Mouse (Mus musculus): ENCODE results near the gene Kbtbd6.
"Not testable (repeated sequence)": the region's sequence is repeated elsewhere in the genome, so short reads cannot be mapped to it uniquely, and the experiment has no call there.

Kbtbd6 gene

GRCm38 (mm10) chr14:79434068-79434467 lies 17.6 kb upstream of the Kbtbd6 start:
- no peak for TF ChIP-seq CTCF (conservative IDR thresholded peaks at IDR 0.05; ENCODE audit: low read length)
- Histone ChIP-seq H3K4me1 (replicated peaks; ENCODE audit: low read depth, low read length) (no peaks in the 10 kb centered on the region), H3K4me3 (replicated peaks; ENCODE audit: low read length) (no peak overlapping the region), H3K27me3 (ENCODE audit: insufficient read depth, low read length) (no peaks in the 10 kb centered on the region), H3K36me3 (ENCODE audit: insufficient read depth, low read length) (no peaks in the 10 kb centered on the region), H3K9me3 (ENCODE audit: low read length) (peaks cover 13% of the 10 kb centered on the region)

- Histone ChIP-seq H3K9me3 (ENCODE audit: low read length) (peaks cover 19% of the 10 kb centered on the region), H3K4me1 (replicated peaks; ENCODE audit: low read depth, low read length) (no peaks in the 10 kb centered on the region), H3K27me3 (ENCODE audit: insufficient read depth, low read length) (0 out of 2 replicates have a peak, but pooled peaks cover 6% of the 10 kb centered on the region), H3K4me3 (replicated peaks; ENCODE audit: low read length) (no peak overlapping the region), H3K36me3 (ENCODE audit: insufficient read depth, low read length) (no peaks in the 10 kb centered on the region)
- TF ChIP-seq NANOG (IDR thresholded peaks at IDR 0.05; ENCODE audit: borderline replicate concordance, low read length) (no peak), POU5F1 (IDR thresholded peaks at IDR 0.05; ENCODE audit: borderline replicate concordance, low read length) (no peak), CTCF (conservative IDR thresholded peaks at IDR 0.05; ENCODE audit: low read length) (no peak)
Observed at GRCm38 (mm10) chr14:79440655-79441054, 11.0 kb upstream of the Kbtbd6 start.

DNA sequence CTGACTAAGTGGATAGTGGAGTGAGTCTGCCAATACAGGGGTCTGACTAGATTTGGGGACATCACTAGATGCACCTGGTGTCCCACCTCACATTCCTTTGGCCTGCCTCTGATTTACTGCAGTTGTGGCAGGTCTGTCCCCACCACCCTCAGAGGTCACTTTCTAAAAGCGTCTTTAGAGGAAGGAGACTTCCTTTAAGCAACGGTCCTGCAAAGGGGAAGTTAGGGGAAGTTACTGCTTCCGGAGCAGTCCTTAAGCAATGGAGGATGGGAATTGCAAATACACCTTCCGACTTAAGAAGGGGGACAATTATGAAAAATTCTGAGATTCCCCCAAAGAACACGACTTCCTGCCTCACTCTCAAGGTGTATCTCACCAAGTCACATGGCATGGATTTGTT lies 10.2 kb upstream of the Kbtbd6 start:
- Histone ChIP-seq H3K9me3 (ENCODE audit: low read length) (peaks cover 15% of the 10 kb centered on the region), H3K27me3 (ENCODE audit: insufficient read depth, low read length) (0 out of 2 replicates have a peak, but pooled peaks cover 6% of the 10 kb centered on the region), H3K4me1 (replicated peaks; ENCODE audit: low read depth, low read length) (no peaks in the 10 kb centered on the region), H3K4me3 (replicated peaks; ENCODE audit: low read length) (no peak overlapping the region), H3K36me3 (ENCODE audit: insufficient read depth, low read length) (no peaks in the 10 kb centered on the region)
- TF ChIP-seq CTCF (conservative IDR thresholded peaks at IDR 0.05; ENCODE audit: low read length) (no peak), NANOG (IDR thresholded peaks at IDR 0.05; ENCODE audit: borderline replicate concordance, low read length) (no peak), POU5F1 (IDR thresholded peaks at IDR 0.05; ENCODE audit: borderline replicate concordance, low read length) (no peak)

DNA sequence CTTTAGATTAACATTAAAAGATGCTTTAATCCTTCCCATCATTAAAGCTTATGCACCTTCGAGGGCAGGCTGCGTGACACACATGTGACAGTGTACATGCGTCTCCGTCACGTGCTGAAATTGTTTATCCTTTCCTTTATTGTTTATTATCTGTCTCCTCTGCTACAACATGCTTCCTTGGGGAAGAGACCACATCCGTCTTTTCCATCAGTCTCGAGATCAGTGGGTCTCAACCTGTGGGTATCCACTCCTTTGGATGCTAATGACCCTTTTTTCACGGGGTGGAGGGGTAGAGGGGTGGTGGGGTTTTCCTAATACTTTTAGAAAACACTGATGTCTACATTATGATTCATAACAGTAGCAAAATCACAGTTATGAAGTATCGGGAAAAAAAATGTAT lies 7.0 kb upstream of the Kbtbd6 start:
- peaks cover 3% of the 10 kb centered on the region; the same call in 1 of the 2 replicates for H3K9me3 ChIP-seq (ENCODE audit: low read length)
- H3K4me1 ChIP-seq (replicated peaks; ENCODE audit: low read depth, low read length), result no peaks in the 10 kb centered on the region
- TF ChIP-seq POU5F1 (IDR thresholded peaks at IDR 0.05; ENCODE audit: borderline replicate concordance, low read length), result no peak
- no peak for TF ChIP-seq CTCF (conservative IDR thresholded peaks at IDR 0.05; ENCODE audit: low read length)
- no peak for TF ChIP-seq NANOG (IDR thresholded peaks at IDR 0.05; ENCODE audit: borderline replicate concordance, low read length)
- 0 out of 2 replicates have a peak, but pooled peaks cover 6% of the 10 kb centered on the region for H3K27me3 ChIP-seq (ENCODE audit: insufficient read depth, low read length)
- no peaks in the 10 kb centered on the region for H3K36me3 ChIP-seq (ENCODE audit: insufficient read depth, low read length)
- no peak overlapping the region for H3K4me3 ChIP-seq (replicated peaks; ENCODE audit: low read length)

DNA sequence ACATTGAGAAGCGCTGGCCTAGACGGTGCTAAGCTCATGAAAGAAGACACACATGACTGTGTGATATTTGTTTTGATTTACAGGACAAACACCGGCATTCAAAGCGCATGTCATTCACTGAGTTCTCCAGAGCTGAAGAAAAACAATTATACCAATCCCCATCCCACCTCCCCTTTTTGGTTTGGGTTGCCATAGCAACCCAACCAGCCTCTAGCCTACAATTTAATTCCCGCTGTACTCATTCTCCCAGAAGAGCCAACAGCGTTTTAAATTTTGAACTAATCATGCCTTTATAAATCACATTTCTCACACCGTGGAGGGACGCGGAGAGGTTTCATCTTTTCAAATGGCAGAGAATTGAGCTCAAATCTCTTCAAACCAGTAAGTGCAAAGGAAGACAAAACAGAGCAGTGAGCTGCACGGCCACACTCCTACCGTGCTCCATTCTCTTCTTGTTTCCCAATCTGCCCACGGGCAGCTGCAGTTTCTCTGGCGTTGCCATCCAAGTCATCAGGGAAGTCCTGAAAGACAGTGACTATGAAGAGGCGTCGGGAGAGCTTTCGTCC lies 6.5 kb upstream of the Kbtbd6 start:
- H3K4me3 ChIP-seq (replicated peaks; ENCODE audit: low read length), result no peak overlapping the region
- no peaks in the 10 kb centered on the region for H3K36me3 ChIP-seq (ENCODE audit: insufficient read depth, low read length)
- no peak for TF ChIP-seq CTCF (conservative IDR thresholded peaks at IDR 0.05; ENCODE audit: low read length)
- TF ChIP-seq NANOG (IDR thresholded peaks at IDR 0.05; ENCODE audit: borderline replicate concordance, low read length), result no peak
- TF ChIP-seq POU5F1 (IDR thresholded peaks at IDR 0.05; ENCODE audit: borderline replicate concordance, low read length), result no peak
- H3K4me1 ChIP-seq (replicated peaks; ENCODE audit: low read depth, low read length), result no peaks in the 10 kb centered on the region
- H3K9me3 ChIP-seq (ENCODE audit: low read length), result no peaks in the 10 kb centered on the region
- H3K27me3 ChIP-seq (ENCODE audit: insufficient read depth, low read length), result 0 out of 2 replicates have a peak, but pooled peaks cover 6% of the 10 kb centered on the region

DNA sequence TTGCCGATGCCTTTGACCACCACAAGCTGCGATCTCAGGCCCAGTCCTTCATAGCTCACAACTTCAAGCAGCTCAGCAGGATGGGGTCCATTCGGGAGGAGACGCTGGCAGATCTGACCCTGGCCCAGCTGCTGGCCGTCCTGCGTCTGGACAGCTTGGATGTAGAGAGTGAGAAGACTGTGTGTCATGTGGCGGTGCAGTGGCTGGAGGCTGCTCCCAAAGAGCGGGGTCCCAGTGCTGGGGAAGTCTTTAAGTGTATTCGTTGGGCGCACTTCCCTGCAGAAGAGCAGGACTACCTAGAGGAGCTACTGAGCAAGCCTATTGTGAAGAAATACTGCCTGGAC lies 928 bp downstream of the Kbtbd6 start:
- H3K4me1 ChIP-seq (replicated peaks; ENCODE audit: low read depth, low read length), result peaks cover 23% of the 10 kb centered on the region
- H3K4me3 ChIP-seq (replicated peaks; ENCODE audit: low read length); H3K27me3 ChIP-seq (ENCODE audit: insufficient read depth, low read length); H3K36me3 ChIP-seq (ENCODE audit: insufficient read depth, low read length); H3K9me3 ChIP-seq (ENCODE audit: low read length): not testable (repeated sequence)

DNA sequence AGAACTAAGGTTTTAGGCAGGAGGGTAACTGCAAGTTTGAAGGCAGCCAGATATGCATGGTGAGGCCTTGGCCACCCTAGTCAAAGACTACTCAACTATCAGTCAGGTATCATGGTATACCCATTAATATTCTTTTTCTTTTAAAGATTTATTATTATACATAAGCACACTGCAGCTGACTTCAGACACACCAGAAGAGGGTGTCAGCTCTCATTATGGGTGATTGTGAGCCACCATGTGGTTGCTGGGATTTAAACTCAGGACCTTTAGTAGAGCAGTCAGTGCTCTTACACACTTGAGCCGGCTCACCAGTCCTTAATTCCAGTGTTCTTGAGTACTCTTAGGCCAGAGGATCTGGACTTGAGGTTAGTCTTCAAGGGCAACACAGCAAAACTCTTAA lies 8.8 kb downstream of the Kbtbd6 start:
- H3K27me3 ChIP-seq (ENCODE audit: insufficient read depth, low read length), result no peaks in the 10 kb centered on the region
- H3K4me1 ChIP-seq (replicated peaks; ENCODE audit: low read depth, low read length), result peaks cover 19% of the 10 kb centered on the region
- peaks cover 32% of the 10 kb centered on the region for H3K36me3 ChIP-seq (ENCODE audit: insufficient read depth, low read length)
- no peak overlapping the region for H3K4me3 ChIP-seq (replicated peaks; ENCODE audit: low read length)
- no peak for TF ChIP-seq CTCF (conservative IDR thresholded peaks at IDR 0.05; ENCODE audit: low read length)
- no peak for TF ChIP-seq NANOG (IDR thresholded peaks at IDR 0.05; ENCODE audit: borderline replicate concordance, low read length)
- TF ChIP-seq POU5F1 (IDR thresholded peaks at IDR 0.05; ENCODE audit: borderline replicate concordance, low read length), result no peak
- H3K9me3 ChIP-seq (ENCODE audit: low read length), result no peaks in the 10 kb centered on the region

DNA sequence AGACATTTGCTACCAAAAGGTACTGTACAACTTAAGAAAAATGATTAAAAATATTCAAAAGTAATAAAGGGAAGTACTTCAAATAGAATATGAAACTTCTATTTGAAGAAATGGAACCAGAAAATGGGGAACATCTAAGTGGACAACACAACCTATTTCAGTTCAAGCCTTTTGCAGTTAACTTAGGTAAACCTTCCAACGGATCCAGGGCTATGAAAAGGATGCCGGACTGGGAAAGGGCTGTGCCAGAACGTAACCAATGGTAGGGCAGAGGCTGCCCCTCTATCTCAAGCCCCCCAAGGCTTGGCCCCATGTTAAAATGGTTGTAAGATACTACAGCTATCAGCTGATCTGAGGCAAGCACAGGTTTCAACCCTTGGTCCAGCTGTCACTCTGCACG lies 9.4 kb downstream of the Kbtbd6 start:
- no peaks in the 10 kb centered on the region for H3K9me3 ChIP-seq (ENCODE audit: low read length)
- H3K36me3 ChIP-seq (ENCODE audit: insufficient read depth, low read length), result peaks cover 38% of the 10 kb centered on the region
- TF ChIP-seq POU5F1 (IDR thresholded peaks at IDR 0.05; ENCODE audit: borderline replicate concordance, low read length) (no peak), NANOG (IDR thresholded peaks at IDR 0.05; ENCODE audit: borderline replicate concordance, low read length) (no peak), CTCF (conservative IDR thresholded peaks at IDR 0.05; ENCODE audit: low read length) (no peak)
- no peaks in the 10 kb centered on the region for H3K27me3 ChIP-seq (ENCODE audit: insufficient read depth, low read length)
- no peak overlapping the region for H3K4me3 ChIP-seq (replicated peaks; ENCODE audit: low read length)
- H3K4me1 ChIP-seq (replicated peaks; ENCODE audit: low read depth, low read length), result peaks cover 19% of the 10 kb centered on the region

DNA sequence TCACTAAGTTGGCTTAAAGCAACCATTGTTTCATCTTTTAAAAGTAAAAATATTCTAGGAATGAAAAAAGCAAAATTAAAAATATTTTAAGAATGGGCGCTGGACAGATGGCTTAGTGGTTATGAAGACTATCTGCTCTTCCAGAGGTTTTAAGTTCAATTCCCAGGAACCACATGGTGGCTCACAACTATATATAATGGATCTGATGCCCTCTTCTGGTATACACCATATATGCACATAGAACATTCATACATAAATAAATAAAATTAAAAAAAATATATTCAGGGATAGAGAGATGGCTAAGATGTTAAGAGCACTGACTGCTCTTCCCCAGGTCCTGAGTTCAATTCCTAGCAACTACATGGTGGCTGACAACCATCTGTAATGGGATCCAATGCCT lies 14.0 kb downstream of the Kbtbd6 start:
- TF ChIP-seq CTCF (conservative IDR thresholded peaks at IDR 0.05; ENCODE audit: low read length) (no peak), NANOG (IDR thresholded peaks at IDR 0.05; ENCODE audit: borderline replicate concordance, low read length) (no peak), POU5F1 (IDR thresholded peaks at IDR 0.05; ENCODE audit: borderline replicate concordance, low read length) (no peak)
- Histone ChIP-seq H3K9me3 (ENCODE audit: low read length) (no peaks in the 10 kb centered on the region), H3K4me1 (replicated peaks; ENCODE audit: low read depth, low read length) (no peaks in the 10 kb centered on the region), H3K27me3 (ENCODE audit: insufficient read depth, low read length) (no peaks in the 10 kb centered on the region), H3K4me3 (replicated peaks; ENCODE audit: low read length) (no peak overlapping the region), H3K36me3 (ENCODE audit: insufficient read depth, low read length) (peaks cover 78% of the 10 kb centered on the region)

Data from E14TG2a.4 (cell line).